Comparison of ENCODE assay signal across 30 mouse cellular contexts in genomic region chr2:157055721-157056120, GRCm38 (mm10). TPM values are rescaled to one million over a fixed set of nuclear protein-coding genes. Genes with fewer than 3 reads are reported as not detected.
DNase-seq lines count a peak whose midpoint lies in the region; ATAC-seq and TF ChIP-seq lines count a peak whose summit lies in the region.
"Had no signal": no experiment of that assay in that cellular context is flagged by ENCODE, and none has a peak within 500 bp of the region (broad histone marks: within the 10 kb centered on the region; RNA-seq: fewer than 3 reads in every experiment).

No protein-coding gene starts in this region.

- no peak overlapping the region for H3K4me2 ChIP-seq in heart, embryonic 13.5 days
- H3K4me2 ChIP-seq in midbrain, postnatal 0 days (ENCODE audit: low read depth, low read length, poor library complexity, severe bottlenecking): no peak overlapping the region
- no peak overlapping the region for H3K4me2 ChIP-seq in midbrain, embryonic 15.5 days
- H3K4me2 ChIP-seq: heart, embryonic 11.5 days; liver, embryonic 11.5 days; midbrain, embryonic 11.5 days had no signal

- H3K27me3 ChIP-seq in cerebellum, adult 2 months (ENCODE audit: control insufficient read depth, insufficient read depth, low read length): no peaks in the 10 kb centered on the region
- no peaks in the 10 kb centered on the region for H3K27me3 ChIP-seq in heart, embryonic 13.5 days (replicated peaks)
- no peaks in the 10 kb centered on the region for H3K27me3 ChIP-seq in midbrain, postnatal 0 days (ENCODE audit: insufficient read depth, low read length)
- H3K27me3 ChIP-seq in midbrain, embryonic 15.5 days (replicated peaks): no peaks in the 10 kb centered on the region

- no peak for TF ChIP-seq POLR2A in cerebellum, adult 2 months (IDR thresholded peaks at IDR 0.05; ENCODE audit: borderline replicate concordance, insufficient read depth, low read length)

- peaks cover 76% of the 10 kb centered on the region for H3K4me1 ChIP-seq in cerebellum, adult 2 months (ENCODE audit: control insufficient read depth, insufficient read depth, low read length)
- H3K4me1 ChIP-seq in heart, embryonic 13.5 days: peaks cover 60% of the 10 kb centered on the region
- H3K4me1 ChIP-seq in midbrain, postnatal 0 days (ENCODE audit: insufficient read depth, low read length): peaks cover 3% of the 10 kb centered on the region; the same call in 1 of the 2 replicates
- H3K4me1 ChIP-seq in midbrain, embryonic 15.5 days: peaks cover 51% of the 10 kb centered on the region

- WGBS in cerebellum, adult 2 months: 72% methylated on average over 6 of the region's 6 CpGs
- WGBS in heart, embryonic 13.5 days: 86% methylated on average over 6 of the region's 6 CpGs
- WGBS in midbrain, postnatal 0 days: 90% methylated on average over 6 of the region's 6 CpGs
- 97% methylated on average over 6 of the region's 6 CpGs for WGBS in midbrain, embryonic 15.5 days

- TF ChIP-seq CTCF in cerebellum, adult 2 months (IDR thresholded peaks at IDR 0.05; ENCODE audit: borderline replicate concordance, insufficient read depth, low read depth, low read length): no peak
- no peak for TF ChIP-seq CTCF in layer of hippocampus, adult 2 months (conservative IDR thresholded peaks at IDR 0.05)
- TF ChIP-seq CTCF in midbrain, postnatal 0 days (IDR thresholded peaks at IDR 0.05): no peak

- DNase-seq in cerebellum, adult 2 months: peak in 1 of 2 experiments; percentile 34
- no peak for DNase-seq in cerebellum, adult 9-10 months
- DNase-seq in heart, postnatal 25 days (ENCODE audit: low spot score): no peak
- no peak for DNase-seq in layer of hippocampus, adult 2 months (ENCODE audit: low spot score in 2 of 2)
- DNase-seq in layer of hippocampus, adult 9-11 months: no peak
- no peak for DNase-seq in midbrain, postnatal 0 days (ENCODE audit: low spot score)
- DNase-seq: adrenal gland, postnatal 25 days; cerebellum, adult 11 months; cerebellum, postnatal 36 days; embryo, embryonic 11 days; kidney, adult 18-20 months; left cerebral cortex, postnatal 4 days; liver, postnatal 0 days; thymus, adult 2 months; thymus, postnatal 4 days had no signal

- H3K9me3 ChIP-seq in heart, embryonic 13.5 days: no peaks in the 10 kb centered on the region
- no peaks in the 10 kb centered on the region for H3K9me3 ChIP-seq in midbrain, postnatal 0 days (ENCODE audit: low read length)
- H3K9me3 ChIP-seq in midbrain, embryonic 15.5 days: no peaks in the 10 kb centered on the region
- H3K9me3 ChIP-seq: forebrain, embryonic 10.5 days had no signal

- no peak overlapping the region for H3K4me3 ChIP-seq in cerebellum, adult 2 months (replicated peaks; ENCODE audit: insufficient read depth, low read depth, low read length)
- H3K4me3 ChIP-seq in heart, embryonic 13.5 days: no peak overlapping the region
- no peak overlapping the region for H3K4me3 ChIP-seq in layer of hippocampus, adult 2 months
- no peak overlapping the region for H3K4me3 ChIP-seq in midbrain, postnatal 0 days (ENCODE audit: low read depth, low read length)
- no peak overlapping the region for H3K4me3 ChIP-seq in midbrain, embryonic 15.5 days
- H3K4me3 ChIP-seq: forebrain, embryonic 10.5 days had no signal

- no peak for ATAC-seq in heart, embryonic 13.5 days (ENCODE audit: extremely low read depth, insufficient number of reproducible peaks, low FRiP score, low TSS enrichment)
- ATAC-seq in midbrain, postnatal 0 days (ENCODE audit: low FRiP score): no peak
- no peak for ATAC-seq in midbrain, embryonic 15.5 days (replicated peaks)
- ATAC-seq: liver, postnatal 0 days had no signal

- H3K27ac ChIP-seq in cerebellum, adult 2 months (ENCODE audit: insufficient read depth, low read length): peak overlapping the region; percentile 51
- H3K27ac ChIP-seq in heart, embryonic 13.5 days (replicated peaks): 0 out of 2 replicates have a peak overlapping the region, but pooled peaks have one; percentile 93
- peak overlapping the region; percentile 88 for H3K27ac ChIP-seq in layer of hippocampus, adult 2 months
- H3K27ac ChIP-seq in midbrain, postnatal 0 days (ENCODE audit: low read depth, low read length): 0 out of 2 replicates have a peak overlapping the region, but pooled peaks have one; percentile 12
- H3K27ac ChIP-seq in midbrain, embryonic 15.5 days: no peak overlapping the region
- H3K27ac ChIP-seq: forebrain, embryonic 10.5 days; stomach, postnatal 0 days had no signal

- H3K9ac ChIP-seq in heart, embryonic 13.5 days: no peak overlapping the region
- no peak overlapping the region for H3K9ac ChIP-seq in midbrain, postnatal 0 days (replicated peaks; ENCODE audit: low read length, poor library complexity, severe bottlenecking)
- no peak overlapping the region for H3K9ac ChIP-seq in midbrain, embryonic 15.5 days
- H3K9ac ChIP-seq: liver, postnatal 0 days had no signal

- peaks cover 64% of the 10 kb centered on the region for H3K36me3 ChIP-seq in heart, embryonic 13.5 days
- peaks cover 36% of the 10 kb centered on the region for H3K36me3 ChIP-seq in midbrain, postnatal 0 days (ENCODE audit: insufficient read depth, low read length)
- H3K36me3 ChIP-seq in midbrain, embryonic 15.5 days (replicated peaks): peaks cover 26% of the 10 kb centered on the region

- intact Hi-C loops in heart, postnatal 25 days (cut with DNase I): loop anchor here (2.0 kb wide), 1 partner anchor 23 kb away; the partner anchor contains the start of gene Soga1

RNA-seq across cellular contexts. Expression of gene Soga1, which starts 23.3 kb away (rescaled TPM):
- polyA plus RNA-seq in cerebellum, adult 2 months (2012; rRNA removed): 38.3 and 50.1 TPM in 2 replicates
- 2.6 TPM in 2 replicates for polyA plus RNA-seq in heart, embryonic 13.5 days (2015; fragmentation: Nextera tagmentation; extraction: Ambion mirVana)
- 10 to 100 TPM; 11.9 to 14.1 TPM for total RNA-seq in heart, postnatal 25 days (2021)
- 10 to 100 TPM; 31.4 to 36.3 TPM for total RNA-seq in layer of hippocampus, adult 2 months (2021)
- 122 and 132 TPM in 2 replicates for total RNA-seq in midbrain, postnatal 0 days (2014; rRNA removed)
- polyA plus RNA-seq in midbrain, postnatal 0 days (2015; fragmentation: Nextera tagmentation; extraction: Ambion mirVana): 2.8 and 3.9 TPM in 2 replicates
- 6.8 and 7.1 TPM in 2 replicates for polyA plus RNA-seq in midbrain, embryonic 15.5 days (2015; fragmentation: Nextera tagmentation; extraction: Ambion mirVana)

RNA-seq across cellular contexts. Expression of gene Tldc2, which starts 31.1 kb away (rescaled TPM):
- polyA plus RNA-seq in cerebellum, adult 2 months (2012; rRNA removed): 6.0 and 7.1 TPM in 2 replicates
- not detected in 2 replicates for polyA plus RNA-seq in heart, embryonic 13.5 days (2015; fragmentation: Nextera tagmentation; extraction: Ambion mirVana)
- not detected for total RNA-seq in heart, postnatal 25 days (2021)
- total RNA-seq in layer of hippocampus, adult 2 months (2021): not detected
- total RNA-seq in midbrain, postnatal 0 days (2014; rRNA removed): not detected in 2 replicates
- not detected in 2 replicates for polyA plus RNA-seq in midbrain, postnatal 0 days (2015; fragmentation: Nextera tagmentation; extraction: Ambion mirVana)
- not detected in 2 replicates for polyA plus RNA-seq in midbrain, embryonic 15.5 days (2015; fragmentation: Nextera tagmentation; extraction: Ambion mirVana)
- total RNA-seq: adrenal gland, postnatal 25 days; gastrocnemius, adult 18-20 months; hematopoietic stem cell, adult 5-6 weeks; layer of hippocampus, postnatal 14 days; left cerebral cortex, adult 8-10 months; left cerebral cortex, postnatal 4 days; megakaryocyte progenitor cell, adult 5-6 weeks; monocyte, adult 5-6 weeks; neutrophil, adult 5-6 weeks had no signal
- polyA plus RNA-seq: forebrain, embryonic 10.5 days; gonadal fat pad, adult 2 months; liver, embryonic 11.5 days; liver, postnatal 0 days; midbrain, embryonic 11.5 days; stomach, postnatal 0 days; thymus, adult 2 months had no signal

RNA-seq across cellular contexts. Expression of gene Dsn1, which starts 48.8 kb away (rescaled TPM):
- polyA plus RNA-seq in cerebellum, adult 2 months (2012; rRNA removed): 4.6 and 4.8 TPM in 2 replicates
- polyA plus RNA-seq in heart, embryonic 13.5 days (2015; fragmentation: Nextera tagmentation; extraction: Ambion mirVana): 30.2 and 33.6 TPM in 2 replicates
- total RNA-seq in heart, postnatal 25 days (2021): 1 to 10 TPM; 1.5 to 2.1 TPM
- 1 to 10 TPM; 2.8 to 3.7 TPM for total RNA-seq in layer of hippocampus, adult 2 months (2021)
- 5.3 and 8.8 TPM in 2 replicates for total RNA-seq in midbrain, postnatal 0 days (2014; rRNA removed)
- polyA plus RNA-seq in midbrain, postnatal 0 days (2015; fragmentation: Nextera tagmentation; extraction: Ambion mirVana): 7.2 and 7.8 TPM in 2 replicates
- polyA plus RNA-seq in midbrain, embryonic 15.5 days (2015; fragmentation: Nextera tagmentation; extraction: Ambion mirVana): 8.9 and 9.6 TPM in 2 replicates
